Mouse (Mus musculus): ENCODE measurements around the gene Mavs. TPM values are rescaled to one million over a fixed set of nuclear protein-coding genes. Genes with fewer than 3 reads are reported as not detected.
"Not testable (repeated sequence)": the region's sequence is repeated elsewhere in the genome, so short reads cannot be mapped to it uniquely, and the experiment has no call there.

Mavs gene
- total and polyA plus RNA-seq, 3 experiments: 5.6 to 21.2 (median 12.2) TPM

DNA sequence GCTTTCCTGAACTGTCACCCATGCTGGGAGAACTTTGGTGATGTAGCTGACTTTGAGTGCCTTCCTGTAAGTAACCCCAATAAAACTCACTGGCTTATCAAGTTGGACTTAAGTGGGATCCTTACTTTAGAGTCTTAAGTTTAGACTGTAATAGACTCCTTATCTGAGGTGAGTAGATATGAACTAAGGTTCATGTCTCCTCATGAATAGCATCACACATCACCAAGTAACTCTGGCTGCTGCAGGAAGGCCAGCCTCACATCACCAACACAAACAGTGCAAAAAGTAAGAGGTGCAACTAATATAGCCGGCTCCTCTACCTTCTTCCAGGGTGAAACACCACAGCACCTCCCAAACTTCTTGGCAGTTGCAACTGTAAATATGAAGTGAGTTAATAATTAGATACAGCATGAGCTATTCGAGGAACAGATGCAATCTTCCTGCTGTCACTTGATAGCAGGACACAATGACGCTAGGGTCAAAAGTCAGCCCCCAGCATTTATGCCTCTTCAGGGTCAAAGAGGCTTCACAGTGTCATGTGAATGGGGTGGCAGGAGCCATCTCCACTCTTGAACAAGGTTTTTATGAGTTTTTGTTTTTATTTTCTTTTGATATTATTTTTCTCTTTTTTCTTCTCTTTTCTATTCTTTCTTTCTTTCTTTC is 11.9 kb upstream of the Mavs start:
- DNase-seq (ENCODE audit: low spot score) (no peak), ATAC-seq (ENCODE audit: extremely low read depth, insufficient number of reproducible peaks, low FRiP score, poor library complexity, severe bottlenecking) (no peak)
- no peak for TF ChIP-seq TAL1 (conservative IDR thresholded peaks at IDR 0.05; ENCODE audit: low read depth, low read length)
- no peak for TF ChIP-seq POLR2AphosphoS5 (IDR thresholded peaks at IDR 0.05; ENCODE audit: insufficient replicate concordance, low read depth, low read length)
- no peak for TF ChIP-seq GATA1 (IDR thresholded peaks at IDR 0.05; ENCODE audit: borderline replicate concordance, low read length)
- no peak for TF ChIP-seq CTCF (IDR thresholded peaks at IDR 0.05; ENCODE audit: low read depth, low read length)
- TF ChIP-seq GATA2 (IDR thresholded peaks at IDR 0.05; ENCODE audit: borderline replicate concordance, low read depth, low read length): no peak
- peaks cover 3% of the 10 kb centered on the region; the same call in 1 of the 2 replicates for H3K9me3 ChIP-seq (replicated peaks)
- no peak overlapping the region for H3K4me3 ChIP-seq (ENCODE audit: low read depth, low read length)
- H3K36me3 ChIP-seq (replicated peaks): no peaks in the 10 kb centered on the region
- H3K27me3 ChIP-seq (ENCODE audit: insufficient read depth, low read length): peaks cover 3% of the 10 kb centered on the region
- peaks cover 32% of the 10 kb centered on the region for H3K4me1 ChIP-seq (ENCODE audit: insufficient read depth, low read depth, low read length)

DNA sequence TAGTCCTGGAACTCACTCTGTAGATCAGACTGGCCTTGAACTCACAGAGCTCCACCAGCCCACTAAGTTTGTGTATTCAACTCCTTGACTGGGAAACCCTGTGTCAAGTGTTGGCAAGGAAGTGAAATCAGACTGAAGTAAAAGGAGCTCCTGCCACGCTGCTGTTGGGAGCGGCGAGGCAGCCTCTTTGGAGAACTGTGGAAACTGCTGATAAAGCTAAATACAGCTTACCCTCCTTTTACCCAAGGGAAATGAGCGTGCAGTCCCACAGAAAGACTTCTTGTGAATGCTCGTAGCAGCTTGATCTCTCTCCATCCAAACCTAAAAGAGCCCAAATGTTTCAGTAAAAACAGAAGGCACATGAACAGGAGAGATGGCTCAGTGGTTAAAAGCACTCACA is 11.3 kb upstream of the Mavs start:
- Histone ChIP-seq H3K4me1 (ENCODE audit: insufficient read depth, low read depth, low read length) (peaks cover 32% of the 10 kb centered on the region), H3K9me3 (replicated peaks) (peaks cover 3% of the 10 kb centered on the region; the same call in 1 of the 2 replicates), H3K36me3 (replicated peaks) (no peaks in the 10 kb centered on the region), H3K4me3 (ENCODE audit: low read depth, low read length) (no peak overlapping the region), H3K27me3 (ENCODE audit: insufficient read depth, low read length) (peaks cover 5% of the 10 kb centered on the region)
- TF ChIP-seq GATA1 (IDR thresholded peaks at IDR 0.05; ENCODE audit: borderline replicate concordance, low read length): no peak
- no peak for DNase-seq (ENCODE audit: low spot score)
- ATAC-seq (ENCODE audit: extremely low read depth, insufficient number of reproducible peaks, low FRiP score, poor library complexity, severe bottlenecking): no peak

DNA sequence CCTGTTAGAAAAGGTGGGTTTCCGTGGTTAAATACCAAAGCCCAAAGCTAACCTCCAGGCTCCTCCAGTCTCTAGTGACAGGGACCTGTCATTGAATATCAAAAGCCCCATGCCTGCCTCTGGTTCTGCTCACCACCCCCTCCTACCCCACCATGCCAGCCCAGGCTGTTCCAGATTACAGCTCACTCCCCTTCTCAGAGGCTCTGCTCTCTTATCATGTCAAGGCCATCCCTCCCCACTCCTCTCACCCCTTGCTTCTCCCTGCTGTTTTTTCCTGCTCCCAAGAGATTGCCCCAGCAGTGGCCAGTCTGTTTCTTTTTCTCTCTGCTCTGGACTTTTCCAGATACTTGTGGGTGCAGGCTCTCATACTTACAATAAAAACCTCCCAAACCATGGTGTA is 10.3 kb upstream of the Mavs start:
- Histone ChIP-seq H3K36me3 (replicated peaks) (no peaks in the 10 kb centered on the region), H3K4me3 (ENCODE audit: low read depth, low read length) (no peak overlapping the region), H3K27me3 (ENCODE audit: insufficient read depth, low read length) (peaks cover 6% of the 10 kb centered on the region), H3K4me1 (ENCODE audit: insufficient read depth, low read depth, low read length) (peaks cover 30% of the 10 kb centered on the region), H3K9me3 (replicated peaks) (peaks cover 3% of the 10 kb centered on the region; the same call in 1 of the 2 replicates)
- ATAC-seq (ENCODE audit: extremely low read depth, insufficient number of reproducible peaks, low FRiP score, poor library complexity, severe bottlenecking) (peak; percentile 40), DNase-seq (ENCODE audit: low spot score) (no peak)
- TF ChIP-seq GATA2 (IDR thresholded peaks at IDR 0.05; ENCODE audit: borderline replicate concordance, low read depth, low read length) (no peak), CTCF (IDR thresholded peaks at IDR 0.05; ENCODE audit: low read depth, low read length) (no peak), POLR2AphosphoS5 (IDR thresholded peaks at IDR 0.05; ENCODE audit: insufficient replicate concordance, low read depth, low read length) (no peak), GATA1 (IDR thresholded peaks at IDR 0.05; ENCODE audit: borderline replicate concordance, low read length) (no peak), TAL1 (conservative IDR thresholded peaks at IDR 0.05; ENCODE audit: low read depth, low read length) (no peak)

DNA sequence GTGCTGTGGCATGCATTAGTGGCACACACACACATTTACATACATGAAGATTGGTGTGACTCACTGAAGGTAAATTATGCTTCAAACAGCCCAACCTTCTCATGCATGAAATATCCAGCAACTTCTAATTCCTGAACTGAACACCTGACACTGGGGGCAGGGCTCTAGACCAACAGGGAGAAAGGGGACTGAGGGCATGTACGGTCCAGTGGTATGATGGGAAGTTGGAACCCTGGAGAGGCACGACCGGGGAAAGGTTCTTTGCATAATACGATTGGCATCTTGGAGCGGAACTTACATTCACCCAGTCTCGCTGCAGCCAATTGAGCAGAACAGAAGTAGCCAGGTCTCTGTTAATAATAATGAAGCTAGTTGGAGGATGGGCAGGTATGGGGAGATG is 8.7 kb upstream of the Mavs start:
- peaks cover 3% of the 10 kb centered on the region; the same call in 1 of the 2 replicates for H3K9me3 ChIP-seq (replicated peaks)
- peaks cover 27% of the 10 kb centered on the region for H3K4me1 ChIP-seq (ENCODE audit: insufficient read depth, low read depth, low read length)
- TF ChIP-seq TAL1 (conservative IDR thresholded peaks at IDR 0.05; ENCODE audit: low read depth, low read length): no peak
- TF ChIP-seq CTCF (IDR thresholded peaks at IDR 0.05; ENCODE audit: low read depth, low read length): no peak
- TF ChIP-seq POLR2AphosphoS5 (IDR thresholded peaks at IDR 0.05; ENCODE audit: insufficient replicate concordance, low read depth, low read length): no peak
- TF ChIP-seq GATA2 (IDR thresholded peaks at IDR 0.05; ENCODE audit: borderline replicate concordance, low read depth, low read length): no peak
- TF ChIP-seq GATA1 (IDR thresholded peaks at IDR 0.05; ENCODE audit: borderline replicate concordance, low read length): no peak
- no peaks in the 10 kb centered on the region for H3K36me3 ChIP-seq (replicated peaks)
- ATAC-seq (ENCODE audit: extremely low read depth, insufficient number of reproducible peaks, low FRiP score, poor library complexity, severe bottlenecking): no peak
- DNase-seq (ENCODE audit: low spot score): no peak
- H3K27me3 ChIP-seq (ENCODE audit: insufficient read depth, low read length): peaks cover 13% of the 10 kb centered on the region
- no peak overlapping the region for H3K4me3 ChIP-seq (ENCODE audit: low read depth, low read length)

DNA sequence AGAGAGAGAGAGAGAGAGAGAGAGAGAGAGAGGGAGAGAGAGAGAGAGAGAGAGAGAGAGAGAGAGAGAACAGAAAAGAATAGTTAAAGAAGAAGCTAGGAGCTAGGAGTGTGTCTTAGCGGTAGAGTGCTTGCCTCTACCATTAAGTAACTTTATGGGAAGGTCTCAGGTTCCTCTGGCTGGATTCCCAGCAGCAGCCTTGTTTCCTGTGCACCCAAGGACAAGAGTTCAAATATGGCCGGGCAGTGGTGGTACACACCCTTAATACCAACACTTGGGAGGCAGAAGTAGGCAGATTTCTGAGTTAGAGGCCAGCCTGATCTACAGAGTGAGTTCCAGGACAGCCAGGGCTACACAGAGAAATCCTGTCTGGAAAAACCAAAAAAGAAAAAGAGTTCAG is 7.2 kb upstream of the Mavs start:
- H3K36me3 ChIP-seq (replicated peaks); DNase-seq (ENCODE audit: low spot score); ATAC-seq (ENCODE audit: extremely low read depth, insufficient number of reproducible peaks, low FRiP score, poor library complexity, severe bottlenecking); H3K4me3 ChIP-seq (ENCODE audit: low read depth, low read length); H3K9me3 ChIP-seq (replicated peaks): not testable (repeated sequence)
- Histone ChIP-seq H3K27me3 (ENCODE audit: insufficient read depth, low read length) (peaks cover 13% of the 10 kb centered on the region), H3K4me1 (ENCODE audit: insufficient read depth, low read depth, low read length) (peaks cover 29% of the 10 kb centered on the region)

DNA sequence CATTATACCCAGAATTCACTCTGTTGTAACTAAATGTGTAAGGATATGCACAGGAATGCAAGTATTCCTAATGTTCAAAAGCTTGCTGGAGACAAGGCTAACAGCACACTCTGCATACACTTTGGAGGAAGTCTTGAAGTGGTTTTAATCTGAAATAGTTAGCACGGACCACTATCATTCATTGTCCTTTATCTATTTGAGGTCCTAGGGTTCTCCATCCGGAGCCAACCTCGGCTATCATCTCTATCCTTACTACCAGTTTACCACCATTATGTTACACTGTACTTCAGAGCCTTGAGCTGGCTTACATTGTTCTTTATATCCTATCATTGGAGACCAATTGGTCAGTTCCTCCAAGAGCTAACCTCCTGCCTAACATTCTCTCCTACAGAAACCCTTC is 6.6 kb upstream of the Mavs start:
- Histone ChIP-seq H3K36me3 (replicated peaks) (no peaks in the 10 kb centered on the region), H3K4me3 (ENCODE audit: low read depth, low read length) (no peak overlapping the region), H3K4me1 (ENCODE audit: insufficient read depth, low read depth, low read length) (peaks cover 26% of the 10 kb centered on the region), H3K9me3 (replicated peaks) (no peaks in the 10 kb centered on the region; the same call in 1 of the 2 replicates), H3K27me3 (ENCODE audit: insufficient read depth, low read length) (peaks cover 13% of the 10 kb centered on the region)
- ATAC-seq (ENCODE audit: extremely low read depth, insufficient number of reproducible peaks, low FRiP score, poor library complexity, severe bottlenecking): no peak
- no peak for TF ChIP-seq GATA1 (IDR thresholded peaks at IDR 0.05; ENCODE audit: borderline replicate concordance, low read length)
- TF ChIP-seq TAL1 (conservative IDR thresholded peaks at IDR 0.05; ENCODE audit: low read depth, low read length): no peak
- TF ChIP-seq CTCF (IDR thresholded peaks at IDR 0.05; ENCODE audit: low read depth, low read length): no peak
- no peak for TF ChIP-seq POLR2AphosphoS5 (IDR thresholded peaks at IDR 0.05; ENCODE audit: insufficient replicate concordance, low read depth, low read length)
- TF ChIP-seq GATA2 (IDR thresholded peaks at IDR 0.05; ENCODE audit: borderline replicate concordance, low read depth, low read length): no peak
- DNase-seq (ENCODE audit: low spot score): no peak

DNA sequence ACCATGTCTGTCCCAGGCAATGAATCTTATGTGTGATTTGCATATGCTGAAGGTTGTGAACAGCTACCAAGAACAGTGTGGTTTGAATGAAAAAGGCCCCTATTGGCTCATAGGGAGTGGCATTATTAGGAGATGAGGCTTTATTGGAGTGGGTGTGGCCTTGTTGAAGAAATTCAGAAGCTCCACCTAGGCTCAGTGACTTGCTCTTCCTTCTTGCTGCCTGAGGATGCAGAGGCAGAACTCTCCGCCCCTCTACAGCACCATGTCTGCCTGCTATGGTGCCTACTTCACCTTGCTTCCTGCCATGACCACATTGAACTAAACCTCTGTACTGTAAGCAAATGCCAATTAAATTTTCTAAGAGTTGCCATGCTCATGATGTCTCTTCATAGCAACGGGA is 1.3 kb upstream of the Mavs start:
- DNase-seq (ENCODE audit: low spot score) (no peak), ATAC-seq (ENCODE audit: extremely low read depth, insufficient number of reproducible peaks, low FRiP score, poor library complexity, severe bottlenecking) (no peak)
- TF ChIP-seq GATA2 (IDR thresholded peaks at IDR 0.05; ENCODE audit: borderline replicate concordance, low read depth, low read length): no peak
- no peak for TF ChIP-seq TAL1 (conservative IDR thresholded peaks at IDR 0.05; ENCODE audit: low read depth, low read length)
- no peak for TF ChIP-seq CTCF (IDR thresholded peaks at IDR 0.05; ENCODE audit: low read depth, low read length)
- no peak for TF ChIP-seq GATA1 (IDR thresholded peaks at IDR 0.05; ENCODE audit: borderline replicate concordance, low read length)
- no peak for TF ChIP-seq POLR2AphosphoS5 (IDR thresholded peaks at IDR 0.05; ENCODE audit: insufficient replicate concordance, low read depth, low read length)
- H3K27me3 ChIP-seq (ENCODE audit: insufficient read depth, low read length): peaks cover 8% of the 10 kb centered on the region; the same call in 1 of the 2 replicates
- H3K4me3 ChIP-seq (ENCODE audit: low read depth, low read length): no peak overlapping the region
- H3K4me1 ChIP-seq (ENCODE audit: insufficient read depth, low read depth, low read length): peaks cover 43% of the 10 kb centered on the region
- H3K9me3 ChIP-seq (replicated peaks): no peaks in the 10 kb centered on the region
- H3K36me3 ChIP-seq (replicated peaks): peaks cover 23% of the 10 kb centered on the region

All from G1E (cell line).